Mouse (Mus musculus) hindbrain, embryonic 16.5 days (tissue): Measurements from ENCODE around the gene Bpnt1. TPM values are rescaled to one million over a fixed set of nuclear protein-coding genes. Genes with fewer than 3 reads are reported as not detected.

Experiments
- ATAC-seq: fragments of 200-750 bp; cut with Nextera tagmentation; 2 replicates; pipeline ENCODE4 v1.8.0; 2017; ENCODE audit warnings: moderate TSS enrichment, moderate library complexity
- H3K27ac ChIP-seq: fragments of 300-500 bp; sonication (generic); 2 replicates; pipeline ENCODE4 v1.5.1; 2014; ENCODE audit warnings: low read depth, mild to moderate bottlenecking, control low read depth, low read length, moderate library complexity
- H3K27me3 ChIP-seq: fragments of 300-500 bp; sonication (generic); replicated peaks from 2 replicates; pipeline ENCODE4 v1.6.1; 2014; ENCODE audit warnings: low read length; ENCODE audit not compliant: control insufficient read depth, insufficient read depth
- H3K36me3 ChIP-seq: fragments of 300-500 bp; sonication (generic); 2 replicates; pipeline ENCODE4 v1.6.1; 2014; ENCODE audit warnings: mild to moderate bottlenecking, low read length, moderate library complexity, mixed read lengths; ENCODE audit not compliant: control insufficient read depth, insufficient read depth
- H3K4me1 ChIP-seq: fragments of 300-500 bp; sonication (generic); 2 replicates; pipeline ENCODE4 v1.6.1; 2014; ENCODE audit warnings: low read depth, low read length; ENCODE audit not compliant: control insufficient read depth, insufficient read depth
- H3K4me2 ChIP-seq: fragments of 300-500 bp; sonication (generic); 2 replicates; pipeline ENCODE4 v1.6.1; 2014; ENCODE audit warnings: mild to moderate bottlenecking, low read length, control low read depth, moderate library complexity
- H3K4me3 ChIP-seq: fragments of 300-500 bp; sonication (generic); 2 replicates; pipeline ENCODE4 v1.5.1; 2014; ENCODE audit warnings: mild to moderate bottlenecking, low read length, control low read depth, moderate library complexity
- H3K9ac ChIP-seq: fragments of 300-500 bp; sonication (generic); 2 replicates; pipeline ENCODE4 v1.6.1; 2014; ENCODE audit warnings: low read depth, mild to moderate bottlenecking, control low read depth, low read length, moderate library complexity
- H3K9me3 ChIP-seq: fragments of 300-500 bp; sonication (generic); 2 replicates; pipeline ENCODE4 v1.6.1; 2014; ENCODE audit warnings: mild to moderate bottlenecking, low read length, moderate library complexity; ENCODE audit not compliant: control insufficient read depth
- WGBS: fragments of 180-500 bp; shearing (Covaris S2); extraction: QIAGEN DNeasy Blood & Tissue Kit; methylation state at CpG from one replicate; pipeline ENCODE4 v1.1.7; 2014; 5-methylcytosine and 5-hydroxymethylcytosine counted together
- microRNA counts: library from miRNA; unstranded; fragments of <30 nt; microRNA quantifications from one replicate; lab custom pipeline; 2016
- microRNA-seq: library from miRNA; unstranded; fragments of <30 nt; microRNA quantifications from one replicate; pipeline ENCODE4, GENCODE M21; 2017
- polyA plus RNA-seq: library from polyadenylated mRNA; unstranded; fragments of >200 nt; fragmentation: Nextera tagmentation; extraction: Ambion mirVana; gene quantifications from 2 replicates; pipeline ENCODE4 v1.2.1, GENCODE M21; 2015

Gene Bpnt1
- polyA plus RNA-seq, 1 experiment from 2014 or later = 61.5 TPM

GRCm38 (mm10) chr1:185404021-185404420, 72.1 kb downstream of the Bpnt1 start:
- no peak for ATAC-seq
- H3K4me3 ChIP-seq = no peak overlapping the region

GRCm38 (mm10) chr1:185405921-185406320, 74.0 kb downstream of the Bpnt1 start:
- H3K27me3 ChIP-seq = no peaks in the 10 kb centered on the region
- no peak overlapping the region for H3K4me3 ChIP-seq
- peaks cover 40% of the 10 kb centered on the region for H3K36me3 ChIP-seq
- 89% methylated on average over 10 of the region's 10 CpGs for WGBS
- no peak overlapping the region for H3K4me2 ChIP-seq
- no peak for ATAC-seq
- no peak overlapping the region for H3K27ac ChIP-seq
- H3K9me3 ChIP-seq = no peaks in the 10 kb centered on the region
- H3K4me1 ChIP-seq = no peaks in the 10 kb centered on the region
- H3K9ac ChIP-seq = no peak overlapping the region

More at GRCm38 (mm10) chr1:185404021-185404420, 72.1 kb downstream of the Bpnt1 start:
- H3K27me3 ChIP-seq = no peaks in the 10 kb centered on the region
- no peak overlapping the region for H3K27ac ChIP-seq
- H3K36me3 ChIP-seq = peaks cover 35% of the 10 kb centered on the region
- H3K9me3 ChIP-seq = no peaks in the 10 kb centered on the region
- 39% methylated on average over 2 of the region's 2 CpGs for WGBS
- H3K4me1 ChIP-seq = no peaks in the 10 kb centered on the region
- no peak overlapping the region for H3K4me2 ChIP-seq
- H3K9ac ChIP-seq = no peak overlapping the region

MicroRNA genes within 50 kb of the gene (microRNA counts, 519-probe panel; counts per million panel counts)
- microRNA mmu-miR-194 (lab: Ali Mortazavi, UCI) = 2,078 counts per million, percentile 35 among the panel's probes with 10 or more counts

Small RNA genes within 50 kb of the gene (microRNA-seq; reads per million reads assigned to microRNA genes)
- gene Mir194-1 (1.5 reads per million), gene Mir215 (5.0 reads per million, percentile 17 among the genes with 10 or more reads in this experiment)

Other genes starting within 250 kb of the Bpnt1 start
- gene Rab3gap2, start 128.0 kb upstream of the Bpnt1 start, polyA plus RNA-seq = 21.8 and 25.2 TPM in 2 replicates
- 18.6 and 19.6 TPM in 2 replicates for gene Iars2, start 2.8 kb upstream of the Bpnt1 start, polyA plus RNA-seq
- gene Eprs, start 30.9 kb downstream of the Bpnt1 start, polyA plus RNA-seq = 131 and 136 TPM in 2 replicates
- 8.3 and 10.0 TPM in 2 replicates for gene Slc30a10, start 122.7 kb downstream of the Bpnt1 start, polyA plus RNA-seq